Mouse (Mus musculus): ENCODE measurements at regions not wholly inside any gene's neighbourhood (a gene's known extent, or its start where the extent isn't known, plus 50 kb on each side); places are given as distances from the start of the nearest gene placed in this dataset.
"Not testable (repeated sequence)": the region's sequence is repeated elsewhere in the genome, so short reads cannot be mapped to it uniquely, and the experiment has no call there.

DNA sequence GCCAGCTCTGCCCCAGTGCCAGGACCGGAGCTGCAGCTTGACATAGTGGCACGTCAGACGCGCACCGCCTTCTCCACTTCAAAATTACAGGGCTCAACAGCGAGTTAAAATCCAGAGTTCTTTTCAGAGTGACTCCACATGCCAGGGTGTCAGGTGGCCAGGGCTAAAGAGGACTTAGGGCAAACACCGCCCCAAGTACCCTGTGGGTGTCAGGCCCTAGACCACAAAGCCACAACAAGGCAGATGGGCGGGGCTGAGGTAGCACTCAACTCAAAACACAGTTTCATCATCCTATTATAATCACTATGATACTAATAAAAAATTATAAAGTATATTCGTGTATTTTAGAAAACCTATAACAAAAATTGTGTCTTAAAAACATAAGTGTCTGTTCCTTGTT, 225.1 kb upstream of the Olfr1507 start:
- TF ChIP-seq CTCF (IDR thresholded peaks at IDR 0.05): no peak
- WGBS: 89% methylated on average over 9 of the region's 9 CpGs
- Histone ChIP-seq H3K27ac (ENCODE audit: low read depth, low read length) (no peak overlapping the region), H3K4me1 (ENCODE audit: insufficient read depth, low read length) (no peaks in the 10 kb centered on the region), H3K9me3 (ENCODE audit: low read length) (no peaks in the 10 kb centered on the region), H3K36me3 (ENCODE audit: insufficient read depth, low read length) (no peaks in the 10 kb centered on the region), H3K4me2 (ENCODE audit: low read depth, low read length, poor library complexity, severe bottlenecking) (no peak overlapping the region), H3K4me3 (ENCODE audit: low read depth, low read length) (no peak overlapping the region), H3K9ac (replicated peaks; ENCODE audit: low read length, poor library complexity, severe bottlenecking) (no peak overlapping the region), H3K27me3 (ENCODE audit: insufficient read depth, low read length) (no peaks in the 10 kb centered on the region)
- DNase-seq (ENCODE audit: low spot score) (no peak), ATAC-seq (ENCODE audit: low FRiP score) (no peak)

DNA sequence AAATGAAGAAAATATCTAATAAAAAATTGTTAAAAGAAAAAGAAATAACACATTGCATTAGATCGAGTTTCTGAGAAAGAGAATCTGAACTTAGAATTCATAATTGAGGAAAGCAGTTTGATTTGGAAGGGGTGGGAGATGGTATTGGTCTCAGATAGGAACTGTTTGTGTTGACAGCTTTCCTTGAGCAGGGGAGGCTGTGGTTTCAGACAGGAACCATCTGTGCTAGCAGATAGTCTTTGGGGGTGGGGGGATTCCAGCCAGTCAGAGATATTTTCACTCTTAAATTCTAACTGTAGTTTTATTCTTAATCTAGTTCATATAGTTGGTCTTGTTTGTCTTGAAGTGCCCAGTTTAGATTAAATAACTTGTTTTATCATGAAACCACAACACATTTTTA, 205.3 kb upstream of the Olfr1507 start:
- not testable (repeated sequence) for H3K9me3 ChIP-seq (ENCODE audit: low read length); H3K4me3 ChIP-seq (ENCODE audit: low read depth, low read length); H3K4me1 ChIP-seq (ENCODE audit: insufficient read depth, low read length); H3K36me3 ChIP-seq (ENCODE audit: insufficient read depth, low read length); H3K27me3 ChIP-seq (ENCODE audit: insufficient read depth, low read length); DNase-seq (ENCODE audit: low spot score); H3K4me2 ChIP-seq (ENCODE audit: low read depth, low read length, poor library complexity, severe bottlenecking); H3K9ac ChIP-seq (replicated peaks; ENCODE audit: low read length, poor library complexity, severe bottlenecking); ATAC-seq (ENCODE audit: low FRiP score); H3K27ac ChIP-seq (ENCODE audit: low read depth, low read length)
- WGBS: 83% methylated on average over 1 of the region's 1 CpGs

DNA sequence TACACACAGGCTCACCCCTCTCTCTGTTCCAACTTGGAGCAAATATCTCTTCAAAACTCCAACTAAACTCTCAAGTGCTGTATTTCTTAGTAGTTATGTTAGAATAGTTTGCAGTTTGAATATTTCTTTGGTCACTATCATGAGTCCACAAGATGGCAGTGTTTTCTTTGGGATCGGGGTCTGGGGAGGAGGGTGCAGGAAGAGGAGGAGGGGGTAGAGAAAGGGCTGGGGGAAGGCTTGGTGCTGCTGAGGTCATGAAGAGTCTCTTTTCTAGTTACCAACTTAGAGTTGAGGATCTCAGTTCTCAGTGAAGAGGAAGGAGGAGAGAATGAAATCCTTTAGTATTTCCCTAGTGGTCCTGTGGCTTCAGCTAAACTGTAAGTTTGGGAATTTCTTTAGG, 188.1 kb upstream of the Olfr1507 start:
- H3K9me3 ChIP-seq (ENCODE audit: low read length); H3K4me3 ChIP-seq (ENCODE audit: low read depth, low read length); H3K36me3 ChIP-seq (ENCODE audit: insufficient read depth, low read length); DNase-seq (ENCODE audit: low spot score); H3K9ac ChIP-seq (replicated peaks; ENCODE audit: low read length, poor library complexity, severe bottlenecking); H3K4me1 ChIP-seq (ENCODE audit: insufficient read depth, low read length); H3K27me3 ChIP-seq (ENCODE audit: insufficient read depth, low read length); H3K4me2 ChIP-seq (ENCODE audit: low read depth, low read length, poor library complexity, severe bottlenecking); ATAC-seq (ENCODE audit: low FRiP score); H3K27ac ChIP-seq (ENCODE audit: low read depth, low read length): not testable (repeated sequence)
- no CpG with 5 or more reads among the region's 1 CpGs for WGBS

DNA sequence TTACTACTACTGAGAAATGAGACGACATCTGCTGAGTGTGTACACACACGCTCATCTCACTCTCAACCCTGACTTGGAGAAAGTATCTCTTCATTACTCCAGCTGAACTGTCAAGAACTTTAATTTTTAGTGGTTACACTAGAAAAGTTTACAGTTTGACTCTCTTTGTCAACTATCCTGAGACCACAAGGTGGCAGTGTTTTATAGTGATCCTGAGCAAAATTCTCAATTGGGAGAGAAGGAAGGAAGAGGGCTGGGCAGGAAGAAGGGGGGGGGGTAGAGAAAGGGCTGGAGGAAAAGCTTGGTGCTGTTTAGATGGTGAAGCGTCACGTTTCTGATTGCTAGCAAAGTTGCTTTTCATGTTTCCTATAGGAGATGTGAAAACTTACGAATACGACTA, 158.8 kb upstream of the Olfr1507 start:
- ATAC-seq (ENCODE audit: low FRiP score): no peak

DNA sequence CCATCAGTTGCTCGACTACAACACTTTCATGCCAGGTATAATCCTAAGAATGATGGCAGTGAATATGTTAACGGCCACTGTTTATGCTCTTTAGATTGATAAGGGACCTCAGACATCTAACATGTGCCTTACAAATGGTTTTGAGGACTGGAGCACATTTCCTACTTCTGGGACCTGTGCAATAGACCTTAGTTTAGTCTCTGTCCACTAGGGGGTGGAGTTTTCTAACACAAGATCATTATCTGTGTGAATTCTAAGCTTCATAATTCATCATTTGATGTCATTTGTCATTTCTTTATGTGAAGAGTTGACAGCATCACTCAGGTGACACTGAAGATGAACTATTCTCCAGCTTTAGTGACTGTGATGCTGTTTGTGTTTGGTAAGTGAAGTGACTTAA, 142.6 kb upstream of the Olfr1507 start:
- Histone ChIP-seq H3K4me3 (ENCODE audit: low read depth, low read length) (no peak overlapping the region), H3K4me2 (ENCODE audit: low read depth, low read length, poor library complexity, severe bottlenecking) (no peak overlapping the region), H3K9me3 (ENCODE audit: low read length) (no peaks in the 10 kb centered on the region), H3K9ac (replicated peaks; ENCODE audit: low read length, poor library complexity, severe bottlenecking) (no peak overlapping the region), H3K36me3 (ENCODE audit: insufficient read depth, low read length) (no peaks in the 10 kb centered on the region), H3K27ac (ENCODE audit: low read depth, low read length) (no peak overlapping the region), H3K4me1 (ENCODE audit: insufficient read depth, low read length) (no peaks in the 10 kb centered on the region), H3K27me3 (ENCODE audit: insufficient read depth, low read length) (no peaks in the 10 kb centered on the region)
- WGBS: 66% methylated on average over 2 of the region's 2 CpGs
- ATAC-seq (ENCODE audit: low FRiP score) (no peak), DNase-seq (ENCODE audit: low spot score) (no peak)
- TF ChIP-seq CTCF (IDR thresholded peaks at IDR 0.05): no peak

More for the DNA sequence above, 158.8 kb upstream of the Olfr1507 start:
- no peak overlapping the region for H3K4me3 ChIP-seq (ENCODE audit: low read depth, low read length)
- no peak for DNase-seq (ENCODE audit: low spot score)
- no peak overlapping the region for H3K4me2 ChIP-seq (ENCODE audit: low read depth, low read length, poor library complexity, severe bottlenecking)
- H3K27ac ChIP-seq (ENCODE audit: low read depth, low read length): no peak overlapping the region
- H3K9me3 ChIP-seq (ENCODE audit: low read length): 0 out of 2 replicates have a peak, but pooled peaks cover 4% of the 10 kb centered on the region
- peak; percentile 29; the same call in 1 of the 2 replicates for TF ChIP-seq CTCF (IDR thresholded peaks at IDR 0.05)
- no peaks in the 10 kb centered on the region for H3K4me1 ChIP-seq (ENCODE audit: insufficient read depth, low read length)
- H3K36me3 ChIP-seq (ENCODE audit: insufficient read depth, low read length): no peaks in the 10 kb centered on the region
- 65% methylated on average over 6 of the region's 6 CpGs for WGBS
- H3K9ac ChIP-seq (replicated peaks; ENCODE audit: low read length, poor library complexity, severe bottlenecking): no peak overlapping the region
- H3K27me3 ChIP-seq (ENCODE audit: insufficient read depth, low read length): no peaks in the 10 kb centered on the region

DNA sequence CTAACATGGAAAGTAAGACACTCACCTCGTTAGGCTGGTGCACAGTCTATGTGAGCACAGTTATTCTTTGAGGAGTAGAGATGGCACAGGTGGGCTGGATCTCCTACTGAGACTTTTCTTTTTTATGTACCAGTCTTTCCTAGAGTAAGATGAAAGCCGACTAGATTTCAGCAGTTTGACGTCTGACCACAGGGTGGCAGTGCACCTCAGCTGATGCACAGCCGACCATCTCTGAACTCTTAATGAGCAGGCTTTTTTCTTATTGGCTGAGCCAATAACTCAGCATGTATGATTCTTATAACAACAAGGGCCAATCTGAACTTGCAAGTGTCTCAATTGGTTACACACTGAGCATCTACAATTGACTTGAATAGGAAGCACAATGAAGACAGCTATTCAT, 126.6 kb upstream of the Olfr1507 start:
- Histone ChIP-seq H3K9me3 (ENCODE audit: low read length) (0 out of 2 replicates have a peak, but pooled peaks cover 5% of the 10 kb centered on the region), H3K9ac (replicated peaks; ENCODE audit: low read length, poor library complexity, severe bottlenecking) (no peak overlapping the region), H3K4me2 (ENCODE audit: low read depth, low read length, poor library complexity, severe bottlenecking) (no peak overlapping the region), H3K27me3 (ENCODE audit: insufficient read depth, low read length) (no peaks in the 10 kb centered on the region), H3K27ac (ENCODE audit: low read depth, low read length) (no peak overlapping the region), H3K4me1 (ENCODE audit: insufficient read depth, low read length) (no peaks in the 10 kb centered on the region), H3K4me3 (ENCODE audit: low read depth, low read length) (no peak overlapping the region), H3K36me3 (ENCODE audit: insufficient read depth, low read length) (no peaks in the 10 kb centered on the region)
- ATAC-seq (ENCODE audit: low FRiP score) (no peak), DNase-seq (ENCODE audit: low spot score) (no peak)
- 41% methylated on average over 4 of the region's 4 CpGs for WGBS
- peak; percentile 23; the same call in 1 of the 2 replicates for TF ChIP-seq CTCF (IDR thresholded peaks at IDR 0.05)

Data from midbrain, postnatal 0 days (tissue).